Mouse (Mus musculus): ENCODE results near the gene Pgm5. TPM values are rescaled to one million over a fixed set of nuclear protein-coding genes. Genes with fewer than 3 reads are reported as not detected.

The Pgm5 gene
- polyA plus RNA-seq, 1 experiment from 2014 or later, result 0.54 TPM

DNA sequence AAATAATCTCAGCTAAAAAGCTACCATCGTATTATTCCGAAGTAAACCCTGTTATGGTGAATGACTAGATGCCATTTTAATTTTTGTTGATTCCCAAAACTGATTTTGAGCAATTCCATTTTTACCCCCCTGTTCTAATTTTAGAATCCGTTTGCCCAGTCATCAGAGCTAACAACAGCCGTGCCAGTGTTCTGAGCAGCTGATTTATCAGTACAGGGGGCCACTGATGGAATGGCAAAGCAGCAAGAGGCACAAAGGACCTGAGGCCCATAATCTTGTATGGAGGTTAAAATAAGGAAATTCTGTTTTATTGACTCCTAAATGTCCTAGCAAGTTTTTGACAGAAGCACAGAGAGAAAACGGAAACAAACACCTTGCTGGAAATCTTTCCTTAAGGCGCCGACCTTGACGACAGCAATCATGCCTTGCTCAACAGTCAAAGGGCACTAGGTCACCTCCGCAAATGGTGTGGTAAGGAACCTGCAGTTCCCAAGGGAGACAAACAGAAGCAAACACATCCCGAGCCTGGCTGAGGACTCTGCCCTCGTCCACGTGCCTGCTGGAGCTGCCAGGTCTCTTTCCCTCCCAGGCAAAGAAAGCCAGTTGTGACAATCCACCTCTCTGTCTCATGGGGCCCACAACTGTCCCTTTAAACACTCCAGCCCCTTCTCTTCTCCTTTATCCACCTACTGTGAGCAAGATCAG lies 178.5 kb downstream of the Pgm5 start:
- no peak overlapping the region for H3K27ac ChIP-seq
- H3K27me3 ChIP-seq (ENCODE audit: low read depth, poor library complexity, severe bottlenecking), result no peaks in the 10 kb centered on the region
- 66% methylated on average over 12 of the region's 12 CpGs for WGBS
- 0 out of 2 replicates have a peak, but pooled peaks cover 4% of the 10 kb centered on the region for H3K4me1 ChIP-seq
- DNase-seq (ENCODE audit: low spot score), result no peak
- no peaks in the 10 kb centered on the region for H3K36me3 ChIP-seq
- H3K4me3 ChIP-seq, result no peak overlapping the region
- H3K9me3 ChIP-seq (replicated peaks), result no peaks in the 10 kb centered on the region

DNA sequence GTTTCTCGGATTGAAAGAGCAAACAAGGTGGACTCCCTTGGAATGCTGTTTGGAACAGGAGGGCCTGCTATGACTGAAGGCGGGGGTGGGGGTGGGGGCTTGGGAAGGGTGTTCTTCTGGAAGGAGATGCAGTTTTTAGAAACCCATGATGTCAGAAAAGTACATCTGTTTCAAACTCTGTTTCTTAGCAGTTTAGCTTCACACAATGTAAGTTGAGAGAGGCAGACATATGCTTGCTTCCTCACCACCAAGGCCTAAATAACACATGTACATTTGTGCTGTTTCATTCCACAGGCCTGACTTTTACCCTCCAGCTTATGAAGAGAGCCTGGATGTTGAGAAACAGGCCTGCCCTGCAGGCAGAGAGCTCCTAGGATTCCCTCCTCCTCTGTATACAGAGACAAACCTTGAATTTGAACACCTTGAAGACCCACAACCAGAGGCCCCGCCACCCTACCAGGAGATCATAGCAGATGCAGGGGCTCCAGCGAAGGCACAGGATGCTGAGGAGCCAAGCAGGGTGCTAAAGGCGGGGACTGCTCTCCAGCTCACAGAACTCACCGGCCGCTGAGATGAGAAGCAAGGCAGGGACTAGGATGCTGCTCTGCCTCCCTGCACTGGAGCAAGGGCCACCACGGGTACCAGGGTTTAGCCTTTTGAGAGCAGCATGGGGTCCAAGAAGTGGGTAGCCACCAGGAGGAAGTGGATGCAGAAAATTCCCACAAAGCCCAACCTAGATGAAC lies 184.2 kb downstream of the Pgm5 start:
- Histone ChIP-seq H3K27ac (no peak overlapping the region), H3K36me3 (no peaks in the 10 kb centered on the region), H3K4me1 (peaks cover 7% of the 10 kb centered on the region; the same call in 1 of the 2 replicates), H3K4me3 (no peak overlapping the region), H3K27me3 (ENCODE audit: low read depth, poor library complexity, severe bottlenecking) (no peaks in the 10 kb centered on the region), H3K9me3 (replicated peaks) (0 out of 2 replicates have a peak, but pooled peaks cover 3% of the 10 kb centered on the region)
- DNase-seq (ENCODE audit: low spot score), result no peak
- WGBS, result 68% methylated on average over 8 of the region's 8 CpGs

GRCm38 (mm10) chr19:24676429-24676828 lies 185.2 kb downstream of the Pgm5 start:
- no peaks in the 10 kb centered on the region for H3K36me3 ChIP-seq
- WGBS, result 91% methylated on average over 7 of the region's 7 CpGs
- no peak for DNase-seq (ENCODE audit: low spot score)

GRCm38 (mm10) chr19:24673762-24674161 lies 187.9 kb downstream of the Pgm5 start, which contains the start of gene Tmem252:
Gene Tmem252 (plus strand): TSS chr19:24674008.
- H3K4me3 ChIP-seq, result no peak within 1 kb of the TSS
- no peak for DNase-seq (ENCODE audit: low spot score)
- H3K27ac ChIP-seq, result no peak within 1 kb of the TSS
- peaks cover 17% of the 10 kb centered on the region for H3K4me1 ChIP-seq
- no peaks in the 10 kb centered on the region for H3K36me3 ChIP-seq
- WGBS, result 56% methylated on average over 4 of the region's 4 CpGs
- H3K9me3 ChIP-seq (replicated peaks), result 0 out of 2 replicates have a peak, but pooled peaks cover 3% of the 10 kb centered on the region
- no peaks in the 10 kb centered on the region for H3K27me3 ChIP-seq (ENCODE audit: low read depth, poor library complexity, severe bottlenecking)

More at GRCm38 (mm10) chr19:24676429-24676828, 185.2 kb downstream of the Pgm5 start:
- H3K9me3 ChIP-seq (replicated peaks), result 0 out of 2 replicates have a peak, but pooled peaks cover 3% of the 10 kb centered on the region
- no peaks in the 10 kb centered on the region for H3K27me3 ChIP-seq (ENCODE audit: low read depth, poor library complexity, severe bottlenecking)
- peaks cover 14% of the 10 kb centered on the region for H3K4me1 ChIP-seq
- no peak overlapping the region for H3K27ac ChIP-seq
- H3K4me3 ChIP-seq, result no peak overlapping the region

DNA sequence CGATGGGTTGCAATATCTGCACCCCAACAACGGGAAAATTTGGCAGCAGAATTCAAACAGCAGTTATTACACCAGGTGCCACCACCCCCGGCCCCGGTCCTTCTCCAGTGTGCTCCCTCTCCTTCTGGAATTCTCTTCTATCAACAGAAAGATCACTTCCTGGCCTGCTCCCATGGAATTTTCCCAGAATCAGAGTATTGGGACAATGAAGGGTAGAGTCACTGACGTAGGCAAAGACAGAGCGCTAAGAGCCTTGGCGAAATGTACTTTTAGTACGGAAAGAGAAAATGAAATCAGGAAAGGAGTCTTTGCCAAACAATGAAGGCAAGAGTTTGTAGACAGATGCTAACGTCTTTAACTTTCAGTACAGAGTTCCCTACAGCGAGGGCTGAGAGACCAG lies 188.3 kb downstream of the Pgm5 start:
- Histone ChIP-seq H3K4me3 (no peak overlapping the region), H3K27me3 (ENCODE audit: low read depth, poor library complexity, severe bottlenecking) (no peaks in the 10 kb centered on the region), H3K27ac (no peak overlapping the region), H3K4me1 (peaks cover 17% of the 10 kb centered on the region), H3K9me3 (replicated peaks) (0 out of 2 replicates have a peak, but pooled peaks cover 3% of the 10 kb centered on the region), H3K36me3 (no peaks in the 10 kb centered on the region)
- no peak for DNase-seq (ENCODE audit: low spot score)
- WGBS, result 86% methylated on average over 10 of the region's 10 CpGs

- Histone ChIP-seq H3K4me1 (peaks cover 17% of the 10 kb centered on the region), H3K4me3 (no peak overlapping the region), H3K36me3 (no peaks in the 10 kb centered on the region), H3K27me3 (ENCODE audit: low read depth, poor library complexity, severe bottlenecking) (no peaks in the 10 kb centered on the region), H3K9me3 (replicated peaks) (0 out of 2 replicates have a peak, but pooled peaks cover under 1% of the 10 kb centered on the region), H3K27ac (0 out of 2 replicates have a peak overlapping the region, but pooled peaks have one; percentile 46)
- 72% methylated on average over 10 of the region's 10 CpGs for WGBS
- DNase-seq (ENCODE audit: low spot score), result no peak
These were observed 189.2 kb downstream of the Pgm5 start for GRCm38 (mm10) chr19:24672366-24672960.

DNA sequence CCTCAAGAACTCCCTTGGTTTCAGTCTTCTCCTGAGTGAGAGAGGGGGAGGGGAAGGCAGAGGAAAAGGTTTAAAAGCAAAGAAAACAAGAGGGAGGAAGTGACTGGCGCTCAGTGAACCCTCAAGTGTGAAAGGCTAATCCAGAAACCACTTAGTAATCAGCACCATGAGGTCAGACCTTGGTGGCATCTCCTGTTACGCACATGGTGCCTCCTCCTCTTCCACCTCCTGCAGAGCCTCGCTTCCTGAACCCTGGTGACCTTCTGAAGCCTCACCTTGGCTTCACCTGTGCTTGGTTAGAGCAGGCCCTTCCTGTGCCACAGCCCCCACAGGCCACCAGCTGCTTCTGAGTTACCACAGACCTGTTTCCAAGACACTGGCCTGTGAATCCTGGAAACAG lies 190.1 kb downstream of the Pgm5 start:
- DNase-seq (ENCODE audit: low spot score), result no peak
- no peak overlapping the region for H3K4me3 ChIP-seq
- no peaks in the 10 kb centered on the region for H3K9me3 ChIP-seq (replicated peaks)
- 35% methylated on average over 3 of the region's 3 CpGs for WGBS
- peaks cover 17% of the 10 kb centered on the region for H3K4me1 ChIP-seq
- no peaks in the 10 kb centered on the region for H3K36me3 ChIP-seq
- H3K27me3 ChIP-seq (ENCODE audit: low read depth, poor library complexity, severe bottlenecking), result no peaks in the 10 kb centered on the region
- H3K27ac ChIP-seq, result peak overlapping the region; percentile 46

GRCm38 (mm10) chr19:24667527-24667926 lies 194.1 kb downstream of the Pgm5 start:
- Histone ChIP-seq H3K36me3 (no peaks in the 10 kb centered on the region), H3K9me3 (replicated peaks) (no peaks in the 10 kb centered on the region), H3K4me3 (no peak overlapping the region), H3K4me1 (peaks cover 10% of the 10 kb centered on the region), H3K27me3 (ENCODE audit: low read depth, poor library complexity, severe bottlenecking) (no peaks in the 10 kb centered on the region), H3K27ac (no peak overlapping the region)
- no peak for DNase-seq (ENCODE audit: low spot score)
- 87% methylated on average over 3 of the region's 3 CpGs for WGBS

DNA sequence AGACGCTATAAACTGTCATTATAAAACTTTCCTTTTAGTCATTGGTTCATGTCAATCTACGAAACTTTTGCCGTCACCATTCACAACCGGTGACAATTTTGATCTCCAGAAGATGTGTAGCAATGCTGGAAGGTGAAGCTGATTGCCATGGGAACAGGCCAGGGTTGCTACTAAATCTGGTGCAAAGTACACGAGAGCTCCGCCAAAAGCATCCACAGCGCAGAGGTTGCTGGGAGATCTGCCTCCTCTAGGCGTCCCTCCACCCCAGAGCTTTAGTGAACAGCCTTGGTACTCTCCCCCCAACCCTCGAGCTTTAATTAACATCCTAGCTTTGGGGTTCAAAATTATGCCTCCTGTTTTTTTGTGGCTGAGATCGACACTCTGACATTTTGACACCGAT lies 195.9 kb downstream of the Pgm5 start:
- DNase-seq (ENCODE audit: low spot score), result no peak
- no peaks in the 10 kb centered on the region for H3K9me3 ChIP-seq (replicated peaks)
- H3K27ac ChIP-seq, result no peak overlapping the region
- H3K4me3 ChIP-seq, result no peak overlapping the region
- no peaks in the 10 kb centered on the region for H3K36me3 ChIP-seq
- no peaks in the 10 kb centered on the region for H3K27me3 ChIP-seq (ENCODE audit: low read depth, poor library complexity, severe bottlenecking)
- WGBS, result 85% methylated on average over 11 of the region's 11 CpGs
- no peaks in the 10 kb centered on the region for H3K4me1 ChIP-seq

- no peaks in the 10 kb centered on the region for H3K27me3 ChIP-seq (ENCODE audit: low read depth, poor library complexity, severe bottlenecking)
- DNase-seq (ENCODE audit: low spot score), result no peak
- no peak overlapping the region for H3K4me3 ChIP-seq
- 96% methylated on average over 2 of the region's 2 CpGs for WGBS
- no peaks in the 10 kb centered on the region for H3K9me3 ChIP-seq (replicated peaks)
- H3K27ac ChIP-seq, result no peak overlapping the region
- no peaks in the 10 kb centered on the region for H3K36me3 ChIP-seq
- no peaks in the 10 kb centered on the region for H3K4me1 ChIP-seq
These were observed 199.3 kb downstream of the Pgm5 start for GRCm38 (mm10) chr19:24662346-24662745.

DNA sequence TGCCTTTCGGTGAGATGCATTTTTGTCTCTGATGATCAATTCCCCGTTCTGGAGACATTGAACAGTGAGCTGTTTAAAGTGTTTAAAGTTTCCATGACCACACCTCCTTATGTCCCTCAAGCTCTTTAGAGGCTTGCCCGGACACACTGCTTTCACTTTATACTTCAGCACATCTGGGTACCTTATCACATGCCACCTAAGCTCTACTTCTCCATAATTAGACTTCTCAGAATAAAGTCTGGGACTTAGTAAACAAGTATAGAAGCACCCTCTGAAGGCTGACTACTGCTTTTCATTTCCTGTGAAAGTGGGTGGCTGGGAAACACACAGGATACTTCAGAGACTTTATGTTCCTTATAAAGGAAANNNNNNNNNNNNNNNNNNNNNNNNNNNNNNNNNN lies 204.7 kb downstream of the Pgm5 start:
- H3K4me3 ChIP-seq, result no peak overlapping the region
- no peak overlapping the region for H3K27ac ChIP-seq
- no peaks in the 10 kb centered on the region for H3K27me3 ChIP-seq (ENCODE audit: low read depth, poor library complexity, severe bottlenecking)
- no peaks in the 10 kb centered on the region for H3K9me3 ChIP-seq (replicated peaks)
- H3K36me3 ChIP-seq, result no peaks in the 10 kb centered on the region
- WGBS, result 71% methylated on average over 3 of the region's 3 CpGs
- 0 out of 2 replicates have a peak, but pooled peaks cover 13% of the 10 kb centered on the region for H3K4me1 ChIP-seq
- no peak for DNase-seq (ENCODE audit: low spot score)

DNA sequence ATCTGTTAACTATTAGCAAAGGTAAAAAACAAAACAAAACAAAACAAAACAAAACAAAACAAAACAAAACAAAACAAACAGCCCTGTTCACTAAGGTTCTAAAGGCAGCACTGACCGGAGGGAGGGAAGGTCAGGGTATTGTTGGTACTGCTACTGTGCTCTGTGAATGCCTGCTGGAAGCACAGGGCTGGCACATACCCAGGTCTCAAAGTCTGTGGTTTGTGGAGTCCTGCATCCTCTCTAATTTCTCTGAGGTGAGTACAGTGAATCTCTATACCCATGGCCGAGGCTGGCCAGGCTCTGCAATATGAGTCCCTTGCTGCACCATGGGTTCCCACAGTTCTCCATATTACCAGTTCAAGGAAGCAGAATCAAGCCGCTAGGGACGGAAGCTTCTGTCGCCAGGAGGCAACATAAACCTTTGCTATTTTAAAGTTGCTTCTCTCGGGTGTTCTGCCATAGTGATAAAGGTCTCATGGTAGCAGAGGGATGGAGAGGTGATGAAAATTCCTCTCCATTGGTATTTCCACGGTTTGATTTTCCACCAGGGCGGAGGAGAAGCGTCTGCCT lies 208.3 kb downstream of the Pgm5 start:
- Histone ChIP-seq H3K4me1 (peaks cover 22% of the 10 kb centered on the region; the same call in 1 of the 2 replicates), H3K9me3 (replicated peaks) (no peaks in the 10 kb centered on the region), H3K27me3 (ENCODE audit: low read depth, poor library complexity, severe bottlenecking) (no peaks in the 10 kb centered on the region), H3K4me3 (no peak overlapping the region), H3K36me3 (no peaks in the 10 kb centered on the region), H3K27ac (no peak overlapping the region)
- no peak for DNase-seq (ENCODE audit: low spot score)
- 79% methylated on average over 9 of the region's 9 CpGs for WGBS

Data from limb, embryonic 10.5 days (tissue).